Mouse (Mus musculus): ENCODE measurements around the gene Rsph6a. TPM values are rescaled to one million over a fixed set of nuclear protein-coding genes. Genes with fewer than 3 reads are reported as not detected.
A peak's percentile ranks its signal among the peaks of the same experiment; 100 is the strongest.

Gene Rsph6a
- polyA plus RNA-seq, 2 experiments, result not detected

- TF ChIP-seq EP300 (IDR thresholded peaks at IDR 0.05; ENCODE audit: low read depth) (no peak), CTCF (IDR thresholded peaks at IDR 0.05; ENCODE audit: low read depth) (no peak)
- Histone ChIP-seq H3K27ac (no peak overlapping the region), H3K27me3 (ENCODE audit: control insufficient read depth, insufficient read depth, low read length) (peaks cover 23% of the 10 kb centered on the region), H3K4me1 (replicated peaks; ENCODE audit: control insufficient read depth in 2 of 2, insufficient read depth in 2 of 2, low read length in 1 of 2) (peaks cover 0 to 2% of the 10 kb centered on the region in 2 experiments; a peak in 2 of 4 replicates), H3K9me3 (ENCODE audit: control insufficient read depth, low read length) (no peaks in the 10 kb centered on the region), H3K9ac (replicated peaks) (no peak overlapping the region), H3K4me2 (ENCODE audit: low read depth) (no peak overlapping the region), H3K36me3 (replicated peaks; ENCODE audit: control insufficient read depth, insufficient read depth, low read depth) (no peaks in the 10 kb centered on the region), H3K4me3 (ENCODE audit: insufficient read depth in 1 of 2, low read depth in 2 of 2, low read length in 2 of 2) (no peak overlapping the region)
- DNase-seq (ENCODE audit: low read depth in 3 of 3, low spot score in 3 of 3) (no peak), ATAC-seq (ENCODE audit: insufficient read depth) (no peak)
- 70% methylated on average over 7 of the region's 7 CpGs for WGBS (ENCODE audit: insufficient replicate concordance)
These were observed 36.6 kb upstream of the Rsph6a start for GRCm38 (mm10) chr7:19017909-19018308.

GRCm38 (mm10) chr7:19021048-19021447, 33.4 kb upstream of the Rsph6a start:
- Histone ChIP-seq H3K4me2 (ENCODE audit: low read depth) (peak overlapping the region; percentile 53), H3K9me3 (ENCODE audit: control insufficient read depth, low read length) (no peaks in the 10 kb centered on the region), H3K36me3 (replicated peaks; ENCODE audit: control insufficient read depth, insufficient read depth, low read depth) (no peaks in the 10 kb centered on the region), H3K9ac (replicated peaks) (peak overlapping the region; percentile 24; the same call in 1 of the 2 replicates), H3K4me1 (replicated peaks; ENCODE audit: control insufficient read depth in 2 of 2, insufficient read depth in 2 of 2, low read length in 1 of 2) (peaks cover 7 to 12% of the 10 kb centered on the region in 2 experiments), H3K27me3 (ENCODE audit: control insufficient read depth, insufficient read depth, low read length) (peaks cover 32% of the 10 kb centered on the region), H3K4me3 (ENCODE audit: insufficient read depth in 1 of 2, low read depth in 2 of 2, low read length in 2 of 2) (peak overlapping the region; percentile 16 to 74), H3K27ac (no peak overlapping the region)
- no peak for ATAC-seq (ENCODE audit: insufficient read depth)
- DNase-seq (ENCODE audit: low read depth in 3 of 3, low spot score in 3 of 3), result no peak
- TF ChIP-seq EP300 (IDR thresholded peaks at IDR 0.05; ENCODE audit: low read depth) (no peak), CTCF (IDR thresholded peaks at IDR 0.05; ENCODE audit: low read depth) (no peak)
- 12% methylated on average over 8 of the region's 8 CpGs for WGBS (ENCODE audit: insufficient replicate concordance)

- Histone ChIP-seq H3K9me3 (ENCODE audit: control insufficient read depth, low read length) (no peaks in the 10 kb centered on the region), H3K36me3 (replicated peaks; ENCODE audit: control insufficient read depth, insufficient read depth, low read depth) (no peaks in the 10 kb centered on the region), H3K4me2 (ENCODE audit: low read depth) (peak overlapping the region; percentile 53), H3K4me1 (replicated peaks; ENCODE audit: control insufficient read depth in 2 of 2, insufficient read depth in 2 of 2, low read length in 1 of 2) (peaks cover 11 to 17% of the 10 kb centered on the region in 2 experiments), H3K27ac (no peak overlapping the region), H3K4me3 (ENCODE audit: insufficient read depth in 1 of 2, low read depth in 2 of 2, low read length in 2 of 2) (peak overlapping the region; percentile 56 to 74), H3K27me3 (ENCODE audit: control insufficient read depth, insufficient read depth, low read length) (peaks cover 32% of the 10 kb centered on the region), H3K9ac (replicated peaks) (peak overlapping the region; percentile 28; the same call in 1 of the 2 replicates)
- ATAC-seq (ENCODE audit: insufficient read depth) (no peak), DNase-seq (ENCODE audit: low read depth in 3 of 3, low spot score in 3 of 3) (no peak)
- WGBS (ENCODE audit: insufficient replicate concordance), result 42% methylated on average over 18 of the region's 18 CpGs
- TF ChIP-seq CTCF (IDR thresholded peaks at IDR 0.05; ENCODE audit: low read depth), result no peak
- no peak for TF ChIP-seq EP300 (IDR thresholded peaks at IDR 0.05; ENCODE audit: low read depth)
These were observed 32.1 kb upstream of the Rsph6a start for GRCm38 (mm10) chr7:19022189-19022958.

- WGBS (ENCODE audit: insufficient replicate concordance), result 4% methylated on average over 30 of the region's 30 CpGs
- ATAC-seq (ENCODE audit: insufficient read depth) (peak; percentile 43), DNase-seq (ENCODE audit: low read depth in 3 of 3, low spot score in 3 of 3) (no peak)
- Histone ChIP-seq H3K9ac (replicated peaks) (peak within 1 kb of the TSS; percentile 89), H3K4me1 (replicated peaks; ENCODE audit: control insufficient read depth in 2 of 2, insufficient read depth in 2 of 2, low read length in 1 of 2) (peaks cover 11 to 17% of the 10 kb centered on the region in 2 experiments), H3K27ac (no peak within 1 kb of the TSS), H3K4me2 (ENCODE audit: low read depth) (peak within 1 kb of the TSS; percentile 77), H3K4me3 (ENCODE audit: insufficient read depth in 1 of 2, low read depth in 2 of 2, low read length in 2 of 2) (peak within 1 kb of the TSS; percentile 74 to 89), H3K36me3 (replicated peaks; ENCODE audit: control insufficient read depth, insufficient read depth, low read depth) (no peaks in the 10 kb centered on the region), H3K27me3 (ENCODE audit: control insufficient read depth, insufficient read depth, low read length) (peaks cover 32% of the 10 kb centered on the region), H3K9me3 (ENCODE audit: control insufficient read depth, low read length) (no peaks in the 10 kb centered on the region)
- no peak for TF ChIP-seq EP300 (IDR thresholded peaks at IDR 0.05; ENCODE audit: low read depth)
- TF ChIP-seq CTCF (IDR thresholded peaks at IDR 0.05; ENCODE audit: low read depth), result peak; percentile 50
These were observed 31.1 kb upstream of the Rsph6a start, which contains the start of gene Foxa3 for GRCm38 (mm10) chr7:19023357-19023814. Foxa3 (minus strand) TSS chr7:19023538.

GRCm38 (mm10) chr7:19024096-19024506, 30.4 kb upstream of the Rsph6a start, which contains the start of gene Sympk:
Sympk (plus strand) TSS chr7:19024377.
- Histone ChIP-seq H3K27me3 (ENCODE audit: control insufficient read depth, insufficient read depth, low read length) (peaks cover 32% of the 10 kb centered on the region), H3K27ac (peak within 1 kb of the TSS; percentile 2; the same call in 1 of the 2 replicates), H3K4me3 (ENCODE audit: insufficient read depth in 1 of 2, low read depth in 2 of 2, low read length in 2 of 2) (peak within 1 kb of the TSS; percentile 74 to 89), H3K36me3 (replicated peaks; ENCODE audit: control insufficient read depth, insufficient read depth, low read depth) (peaks cover 3% of the 10 kb centered on the region), H3K9me3 (ENCODE audit: control insufficient read depth, low read length) (no peaks in the 10 kb centered on the region), H3K4me1 (replicated peaks; ENCODE audit: control insufficient read depth in 2 of 2, insufficient read depth in 2 of 2, low read length in 1 of 2) (peaks cover 11 to 17% of the 10 kb centered on the region in 2 experiments), H3K9ac (replicated peaks) (peak within 1 kb of the TSS; percentile 89), H3K4me2 (ENCODE audit: low read depth) (peak within 1 kb of the TSS; percentile 77)
- DNase-seq (ENCODE audit: low read depth in 3 of 3, low spot score in 3 of 3) (peak; percentile 90 to 93 (median 92)), ATAC-seq (ENCODE audit: insufficient read depth) (peak; percentile 92)
- TF ChIP-seq EP300 (IDR thresholded peaks at IDR 0.05; ENCODE audit: low read depth) (no peak), CTCF (IDR thresholded peaks at IDR 0.05; ENCODE audit: low read depth) (no peak)
- WGBS (ENCODE audit: insufficient replicate concordance), result under 1% methylated on average over 50 of the region's 50 CpGs
